Mouse (Mus musculus): ENCODE data around the gene Nkapd1.

DNA sequence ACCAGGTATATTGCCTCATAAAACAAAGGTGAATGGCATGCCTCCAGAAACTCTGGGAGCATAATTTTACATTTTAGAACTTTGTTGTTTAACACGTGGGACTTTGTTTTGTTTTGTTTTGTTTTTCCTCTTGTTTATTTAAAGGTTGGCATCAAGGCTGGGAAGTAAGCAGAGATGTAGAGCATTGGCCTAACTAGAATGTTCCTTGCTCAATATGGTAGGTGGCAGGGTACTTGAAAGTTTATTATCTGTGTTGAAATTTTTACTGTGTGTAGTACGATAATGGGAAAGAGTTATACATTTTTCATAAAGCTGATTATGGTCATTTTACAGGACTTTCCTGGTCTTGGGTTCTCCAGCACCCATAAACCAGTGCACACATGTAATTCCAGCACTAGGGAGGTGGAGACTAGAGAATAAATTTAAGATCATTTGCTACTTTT, 55.3 kb downstream of the Nkapd1 start:
- TF ChIP-seq CTCF (IDR thresholded peaks at IDR 0.05; ENCODE audit: extremely low read depth, insufficient read depth, insufficient read length, insufficient replicate concordance) (no peak), POLR2A (IDR thresholded peaks at IDR 0.05; ENCODE audit: low read depth, low read length) (no peak)

All from spleen, adult 2 months (tissue).